ENCODE assay signal across 17 mouse cellular contexts in the genomic region with DNA sequence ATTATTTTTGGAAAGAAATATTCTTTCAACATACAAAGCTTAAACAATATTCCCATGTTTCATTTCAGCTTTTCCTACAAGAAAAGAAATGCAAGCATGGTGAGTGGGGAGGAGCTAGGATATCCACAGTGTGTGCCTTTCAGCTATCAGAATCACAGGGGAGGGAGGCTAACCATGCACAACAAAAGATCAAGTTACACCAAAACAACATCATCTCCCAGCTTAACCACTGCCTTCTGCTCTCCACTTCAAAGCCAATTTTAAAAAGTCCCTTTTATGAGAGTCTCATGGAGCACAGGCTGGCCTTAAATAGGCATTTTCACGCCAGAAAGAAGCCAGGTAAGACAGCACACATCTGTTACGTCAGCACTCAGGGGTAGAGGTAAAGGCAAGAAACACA. TPM values are rescaled to one million over a fixed set of nuclear protein-coding genes. Genes with fewer than 3 reads are reported as not detected.
DNase-seq lines count a peak whose midpoint lies in the region; ATAC-seq and TF ChIP-seq lines count a peak whose summit lies in the region.
"Had no signal": no experiment of that assay in that cellular context is flagged by ENCODE, and none has a peak within 500 bp of the region (broad histone marks: within the 10 kb centered on the region; RNA-seq: fewer than 3 reads in every experiment).

No protein-coding gene starts in this region.

- TF ChIP-seq CTCF in Patski (IDR thresholded peaks at IDR 0.05): no peak

- H3K9me3 ChIP-seq in kidney, embryonic 15.5 days (replicated peaks): no peaks in the 10 kb centered on the region
- H3K9me3 ChIP-seq: hindbrain, embryonic 15.5 days; liver, embryonic 12.5 days; lung, embryonic 15.5 days had no signal

- CTCF ChIA-PET in Patski (lab: Charles Lee): interaction anchor here (1.4 to 1.7 kb wide), 2 partner anchors 9 to 93 kb away, joined by 3 to 4 read pairs; no protein-coding TSS in a partner anchor

- POLR2A ChIA-PET in Patski (lab: Charles Lee): no interaction called here

- H3K4me3 ChIP-seq in kidney, embryonic 15.5 days (replicated peaks): no peak overlapping the region
- H3K4me3 ChIP-seq: hindbrain, embryonic 15.5 days; liver, embryonic 12.5 days; lung, embryonic 15.5 days had no signal

- peaks cover 13% of the 10 kb centered on the region for H3K36me3 ChIP-seq in kidney, embryonic 15.5 days
- H3K36me3 ChIP-seq: hindbrain, embryonic 15.5 days had no signal

- in situ Hi-C loops in Patski (cut with MboI; ENCODE audit: low pct_unique_long_range_greater_than_20kb): no loop called here

- peaks cover 14% of the 10 kb centered on the region for H3K4me1 ChIP-seq in kidney, embryonic 15.5 days

- no peaks in the 10 kb centered on the region for H3K27me3 ChIP-seq in kidney, embryonic 15.5 days
- H3K27me3 ChIP-seq in Patski: no peaks in the 10 kb centered on the region
- H3K27me3 ChIP-seq: hindbrain, embryonic 15.5 days; liver, embryonic 12.5 days; lung, embryonic 15.5 days had no signal

- peak; percentile 23 for DNase-seq in embryo, embryonic 10 days (ENCODE audit: low spot score)
- DNase-seq in embryo, embryonic 11 days: no peak
- DNase-seq in kidney, adult 9 months: no peak
- no peak for DNase-seq in Patski (ENCODE audit: low read depth, low spot score)
- DNase-seq in induced T-regulatory cell, adult 2 months (ENCODE audit: low read depth): peak; percentile 16
- no peak for DNase-seq in adrenal gland, postnatal 36 days
- DNase-seq in urinary bladder, adult 18-20 months (ENCODE audit: low spot score in 2 of 2): no peak
- DNase-seq: adrenal gland, postnatal 14 days; cerebellum, adult 9-10 months; gastrocnemius, postnatal 10 days; heart, postnatal 10 days; kidney, adult 18-20 months; right cerebral cortex, postnatal 4 days had no signal

- WGBS in kidney, embryonic 15.5 days: 34% methylated on average over 2 of the region's 2 CpGs

- no peak overlapping the region for H3K4me2 ChIP-seq in kidney, embryonic 15.5 days
- H3K4me2 ChIP-seq: hindbrain, embryonic 15.5 days; liver, embryonic 12.5 days; lung, embryonic 15.5 days had no signal

- no peak overlapping the region for H3K9ac ChIP-seq in kidney, embryonic 15.5 days
- H3K9ac ChIP-seq: hindbrain, embryonic 15.5 days; liver, embryonic 12.5 days; lung, embryonic 15.5 days had no signal

- H3K27ac ChIP-seq in kidney, embryonic 15.5 days: peak overlapping the region; percentile 61; the same call in 1 of the 2 replicates
- H3K27ac ChIP-seq: hindbrain, embryonic 15.5 days; liver, embryonic 12.5 days; lung, embryonic 15.5 days had no signal

- ATAC-seq in kidney, embryonic 15.5 days (replicated peaks; ENCODE audit: low FRiP score): no peak; the same call in 1 of the 2 replicates
- peak; percentile 35 for ATAC-seq in Patski
- ATAC-seq: liver, embryonic 12.5 days had no signal

RNA-seq across cellular contexts. Expression of gene Eef1akmt1, which starts 39.6 kb away (rescaled TPM):
- polyA plus RNA-seq in kidney, embryonic 15.5 days (2015; fragmentation: Nextera tagmentation; extraction: Ambion mirVana): 82.3 and 89.2 TPM in 2 replicates
- 28.1 TPM for polyA plus RNA-seq in Patski (2021)
- 10 to 100 TPM; 26.4 to 27.5 TPM for total RNA-seq in adrenal gland, postnatal 36 days (2021)

RNA-seq across cellular contexts. Expression of gene Xpo4, which starts 54.2 kb away (rescaled TPM):
- 22.4 and 24.0 TPM in 2 replicates for polyA plus RNA-seq in kidney, embryonic 15.5 days (2015; fragmentation: Nextera tagmentation; extraction: Ambion mirVana)
- polyA plus RNA-seq in Patski (2021): 11.9 TPM
- 10 to 100 TPM; 32.9 to 33.9 TPM for total RNA-seq in adrenal gland, postnatal 36 days (2021)

Comparison
In these comparisons a context has a peak if more than half of its experiments do, and no peak if none do; other contexts are left out.
1. DNase-seq: peak in embryo, embryonic 10 days (single experiment) and induced T-regulatory cell, adult 2 months (single experiment); none in embryo, embryonic 11 days (single experiment), kidney, adult 9 months (single experiment), Patski (single experiment), adrenal gland, postnatal 36 days (0 of 2) and urinary bladder, adult 18-20 months (0 of 2).